Mouse (Mus musculus) MEL (cell line): Measurements from ENCODE around the gene Chrng. TPM values are rescaled to one million over a fixed set of nuclear protein-coding genes. Genes with fewer than 3 reads are reported as not detected.

Source experiments
- DNase-seq: peaks from one replicate; pipeline ENCODE4 v3.0.0; 2011; ENCODE audit warnings: low read depth, low spot score
- H3K27ac ChIP-seq: 2 replicates; pipeline ENCODE4 v1.5.1; 2012; ENCODE audit warnings: low read depth, mild to moderate bottlenecking, control low read depth, low read length, moderate library complexity; ENCODE audit not compliant: control insufficient read depth
- H3K27me3 ChIP-seq, 2 experiments: fragments of 150-350 bp in 1 of 2; sonication (generic) in 1 of 2; 2 replicates each; pipeline ENCODE4 v1.6.1; 2012; ENCODE audit warnings: low read length in 2 of 2, mild to moderate bottlenecking in 2 of 2, improper control_type of control experiment in 1 of 2, moderate library complexity in 1 of 2; ENCODE audit not compliant: insufficient read depth in 2 of 2, control insufficient read depth in 1 of 2
- H3K36me3 ChIP-seq, 2 experiments: 2 replicates each; pipeline ENCODE4 v1.6.1; 2012 to 2014; ENCODE audit warnings: low read length in 2 of 2, improper control_type of control experiment in 1 of 2, inconsistent platforms in 1 of 2, mild to moderate bottlenecking in 1 of 2; ENCODE audit not compliant: insufficient read depth in 2 of 2, control insufficient read depth in 1 of 2
- H3K4me1 ChIP-seq, 2 experiments: fragments of 150-350 bp in 1 of 2; sonication (generic) in 1 of 2; 2 replicates each; pipeline ENCODE4 v1.6.1; 2012; ENCODE audit warnings: low read length in 2 of 2, improper control_type of control experiment in 1 of 2, mild to moderate bottlenecking in 1 of 2; ENCODE audit not compliant: insufficient read depth in 2 of 2, control insufficient read depth in 1 of 2
- H3K4me3 ChIP-seq, 2 experiments: fragments of 150-350 bp in 1 of 2; sonication (generic) in 1 of 2; 2 replicates each; pipeline ENCODE4 v1.5.1; 2012; ENCODE audit warnings: low read depth in 2 of 2, low read length in 2 of 2, mild to moderate bottlenecking in 2 of 2, moderate library complexity in 2 of 2, control low read depth in 1 of 2, improper control_type of control experiment in 1 of 2; ENCODE audit not compliant: control insufficient read depth in 1 of 2, insufficient read depth in 1 of 2
- H3K79me2 ChIP-seq: 2 replicates; pipeline ENCODE4 v1.6.1; 2012; ENCODE audit warnings: mild to moderate bottlenecking, low read length, moderate library complexity; ENCODE audit not compliant: control insufficient read depth, poor library complexity, insufficient read depth
- H3K9ac ChIP-seq: 2 replicates; pipeline ENCODE4 v1.6.1; 2012; ENCODE audit warnings: low read depth, mild to moderate bottlenecking, control low read depth, low read length, moderate library complexity; ENCODE audit not compliant: control insufficient read depth, poor library complexity, severe bottlenecking
- H3K9me3 ChIP-seq: fragments of 150-350 bp; sonication (generic); replicated peaks from 2 replicates; pipeline ENCODE4 v1.6.1; 2012; ENCODE audit warnings: mild to moderate bottlenecking, low read length, improper control_type of control experiment, moderate library complexity; ENCODE audit not compliant: insufficient read depth
- BHLHE40 ChIP-seq: IDR thresholded peaks from 2 replicates; pipeline ENCODE4 v1.6.1; 2012; ENCODE audit warnings: low read depth, mild to moderate bottlenecking, inconsistent platforms, low read length, improper control_type of control experiment, borderline replicate concordance
- CHD1 ChIP-seq: IDR thresholded peaks from 2 replicates; pipeline ENCODE4 v1.6.1; 2012; ENCODE audit warnings: low read depth, mild to moderate bottlenecking, inconsistent platforms, low read length, improper control_type of control experiment
- CTCF ChIP-seq, 3 experiments: IDR thresholded peaks in 2 of 3; conservative IDR thresholded peaks in 1 of 3; 2 replicates each; pipeline ENCODE4 v1.5.1; 2011 to 2012; ENCODE audit warnings: low read length in 3 of 3, low read depth in 2 of 3, mild to moderate bottlenecking in 2 of 3, improper control_type of control experiment in 1 of 3, inconsistent platforms in 1 of 3, mixed read lengths in 1 of 3, moderate library complexity in 1 of 3; ENCODE audit not compliant: control insufficient read depth in 1 of 3, insufficient read depth in 1 of 3, poor library complexity in 1 of 3, severe bottlenecking in 1 of 3
- E2F4 ChIP-seq: IDR thresholded peaks from 2 replicates; pipeline ENCODE4 v1.6.1; 2011; ENCODE audit warnings: low read depth, low read length, improper control_type of control experiment, borderline replicate concordance
- ELF1 ChIP-seq: IDR thresholded peaks from 2 replicates; pipeline ENCODE4 v1.6.1; 2014; ENCODE audit warnings: low read depth, mild to moderate bottlenecking, inconsistent platforms, low read length, improper control_type of control experiment, moderate library complexity
- EP300 ChIP-seq, 2 experiments: IDR thresholded peaks; 2 replicates each; pipeline ENCODE4 v1.6.1; 2011; ENCODE audit warnings: improper control_type of control experiment in 2 of 2, low read length in 2 of 2, low read depth in 1 of 2, mild to moderate bottlenecking in 1 of 2
- ETS1 ChIP-seq: IDR thresholded peaks from 2 replicates; pipeline ENCODE4 v1.6.1; 2012; ENCODE audit warnings: low read depth, mild to moderate bottlenecking, inconsistent platforms, low read length, improper control_type of control experiment, moderate library complexity
- GABPA ChIP-seq: IDR thresholded peaks from 2 replicates; pipeline ENCODE4 v1.6.1; 2012; ENCODE audit warnings: low read depth, mild to moderate bottlenecking, inconsistent platforms, low read length, improper control_type of control experiment, moderate library complexity
- GATA1 ChIP-seq: IDR thresholded peaks from 2 replicates; pipeline ENCODE4 v1.6.1; 2011; ENCODE audit warnings: low read depth, low read length, improper control_type of control experiment
- HCFC1 ChIP-seq: IDR thresholded peaks from 2 replicates; pipeline ENCODE4 v1.6.1; 2012; ENCODE audit warnings: low read depth, mild to moderate bottlenecking, inconsistent platforms, low read length, improper control_type of control experiment, moderate library complexity
- JUND ChIP-seq: IDR thresholded peaks from 2 replicates; pipeline ENCODE4 v1.6.1; 2011; ENCODE audit warnings: low read depth, mild to moderate bottlenecking, improper control_type of control experiment, low read length
- KAT2A ChIP-seq: conservative IDR thresholded peaks from 2 replicates; pipeline ENCODE4 v1.6.1; 2012; ENCODE audit warnings: low read depth, low read length, improper control_type of control experiment, inconsistent platforms
- MAFK ChIP-seq: IDR thresholded peaks from 2 replicates; pipeline ENCODE4 v1.6.1; 2011; ENCODE audit warnings: low read depth, mild to moderate bottlenecking, low read length, improper control_type of control experiment, borderline replicate concordance
- MAX ChIP-seq: IDR thresholded peaks from 2 replicates; pipeline ENCODE4 v1.6.1; 2011; ENCODE audit warnings: low read length, improper control_type of control experiment
- MAZ ChIP-seq: IDR thresholded peaks from 2 replicates; pipeline ENCODE4 v1.6.1; 2012; ENCODE audit warnings: low read depth, mild to moderate bottlenecking, inconsistent platforms, low read length, improper control_type of control experiment
- MEF2A ChIP-seq: IDR thresholded peaks from 2 replicates; pipeline ENCODE4 v1.6.1; 2014; ENCODE audit warnings: low read depth, mild to moderate bottlenecking, inconsistent platforms, low read length, improper control_type of control experiment; ENCODE audit not compliant: poor library complexity, insufficient replicate concordance, severe bottlenecking; ENCODE audit errors: extremely low read depth
- MXI1 ChIP-seq: IDR thresholded peaks from 2 replicates; pipeline ENCODE4 v1.6.1; 2011; ENCODE audit warnings: mild to moderate bottlenecking, low read depth, low read length, improper control_type of control experiment
- MYB ChIP-seq: IDR thresholded peaks from 2 replicates; pipeline ENCODE4 v1.6.1; 2011; ENCODE audit warnings: mild to moderate bottlenecking, low read depth, low read length, improper control_type of control experiment
- MYC ChIP-seq: IDR thresholded peaks from 2 replicates; pipeline ENCODE4 v1.6.1; 2011; ENCODE audit warnings: low read depth, mild to moderate bottlenecking, low read length, improper control_type of control experiment, moderate library complexity
- NELFE ChIP-seq: IDR thresholded peaks from 2 replicates; pipeline ENCODE4 v1.6.1; 2011; ENCODE audit warnings: low read depth, low read length, improper control_type of control experiment
- NRF1 ChIP-seq: IDR thresholded peaks from 2 replicates; pipeline ENCODE4 v1.6.1; 2014; ENCODE audit warnings: low read depth, mild to moderate bottlenecking, inconsistent platforms, low read length, improper control_type of control experiment, moderate library complexity; ENCODE audit not compliant: poor library complexity, insufficient read depth, severe bottlenecking
- POLR2A ChIP-seq, 2 experiments: IDR thresholded peaks; 2 replicates each; pipeline ENCODE4 v1.6.1; 2011 to 2012; ENCODE audit warnings: low read length in 2 of 2, mild to moderate bottlenecking in 2 of 2, control low read depth in 1 of 2, improper control_type of control experiment in 1 of 2, low read depth in 1 of 2, moderate library complexity in 1 of 2; ENCODE audit not compliant: control insufficient read depth in 1 of 2, insufficient read depth in 1 of 2, poor library complexity in 1 of 2
- POLR2AphosphoS5 ChIP-seq: IDR thresholded peaks from 2 replicates; pipeline ENCODE4 v1.6.1; 2012; ENCODE audit warnings: low read depth, borderline replicate concordance, mild to moderate bottlenecking, inconsistent platforms, low read length, moderate library complexity, mixed read lengths
- RCOR1 ChIP-seq: IDR thresholded peaks from 2 replicates; pipeline ENCODE4 v1.6.1; 2012; ENCODE audit warnings: low read depth, mild to moderate bottlenecking, inconsistent platforms, low read length, improper control_type of control experiment
- SIN3A ChIP-seq: IDR thresholded peaks from 2 replicates; pipeline ENCODE4 v1.6.1; 2012; ENCODE audit warnings: low read length, improper control_type of control experiment, inconsistent platforms
- TAL1 ChIP-seq: IDR thresholded peaks from 2 replicates; pipeline ENCODE4 v1.6.1; 2012; ENCODE audit warnings: mild to moderate bottlenecking, inconsistent platforms, low read length, moderate library complexity, mixed read lengths
- TBP ChIP-seq: IDR thresholded peaks from 2 replicates; pipeline ENCODE4 v1.8.0; 2011; ENCODE audit warnings: low read depth, low read length, improper control_type of control experiment
- TCF12 ChIP-seq: IDR thresholded peaks from 2 replicates; pipeline ENCODE4 v1.6.1; 2014; ENCODE audit warnings: low read depth, mild to moderate bottlenecking, inconsistent platforms, low read length, improper control_type of control experiment, moderate library complexity
- ZC3H11A ChIP-seq: IDR thresholded peaks from 2 replicates; pipeline ENCODE4 v1.6.1; 2012; ENCODE audit warnings: low read depth, mild to moderate bottlenecking, inconsistent platforms, low read length, improper control_type of control experiment
- ZKSCAN1 ChIP-seq: IDR thresholded peaks from 2 replicates; pipeline ENCODE4 v1.6.1; 2012; ENCODE audit warnings: low read depth, mild to moderate bottlenecking, inconsistent platforms, low read length, improper control_type of control experiment, moderate library complexity
- ZMIZ1 ChIP-seq: IDR thresholded peaks from 2 replicates; pipeline ENCODE4 v1.6.1; 2012; ENCODE audit warnings: low read depth, mild to moderate bottlenecking, inconsistent platforms, low read length, improper control_type of control experiment, moderate library complexity
- ZNF384 ChIP-seq: IDR thresholded peaks from 2 replicates; pipeline ENCODE4 v1.6.1; 2012; ENCODE audit warnings: low read depth, mild to moderate bottlenecking, inconsistent platforms, low read length, improper control_type of control experiment
- polyA plus RNA-seq, 2 experiments: library from polyadenylated mRNA; stranded (reverse) in 1 of 2; unstranded in 1 of 2; fragments of >175 nt in 1 of 2; fragments of >200 nt in 1 of 2; gene quantifications; 2 replicates each; pipeline versions ENCODE4 v1.2.1 to v1.2.4; 2012; ENCODE audit warnings: low replicate concordance in 2 of 2, low read depth in 1 of 2; ENCODE audit not compliant: insufficient read length in 2 of 2, insufficient read depth in 1 of 2, missing spikeins in 1 of 2
- total RNA-seq: library from RNA; depleted of rRNA; stranded (reverse); fragments of 300-350 nt; gene quantifications from 2 replicates; pipeline ENCODE4 v1.2.3, GENCODE M21; 2012

The Chrng gene
- total and polyA plus RNA-seq, 3 experiments = not detected

GRCm38 (mm10) chr1:87175852-87176292 lies 28.6 kb upstream of the Chrng start:
- H3K27ac ChIP-seq = no peak overlapping the region
- H3K27me3 ChIP-seq = no peaks in the 10 kb centered on the region
- H3K9ac ChIP-seq = no peak overlapping the region
- H3K9me3 ChIP-seq = no peaks in the 10 kb centered on the region
- no peak for TF ChIP-seq MAFK
- no peak for TF ChIP-seq RCOR1
- no peak for TF ChIP-seq ZMIZ1
- TF ChIP-seq MAZ = peak; percentile 62; the same call in 1 of the 2 replicates
- no peak for TF ChIP-seq MYB
- TF ChIP-seq GATA1 = no peak
- no peak for TF ChIP-seq NELFE
- TF ChIP-seq SIN3A = no peak
- no peak for TF ChIP-seq MEF2A
- TF ChIP-seq BHLHE40 = no peak
- no peak for TF ChIP-seq TBP
- no peak for TF ChIP-seq TAL1
- TF ChIP-seq ELF1 = peak; percentile 68; the same call in 1 of the 2 replicates
- no peak for TF ChIP-seq POLR2AphosphoS5
- TF ChIP-seq ETS1 = 0 out of 2 replicates have a peak, but pooled peaks have one; percentile 14
- TF ChIP-seq MAX = no peak
- TF ChIP-seq CTCF (IDR thresholded peaks at IDR 0.05 in 2 of 3, conservative IDR thresholded peaks at IDR 0.05 in 1 of 3; ENCODE audit: control insufficient read depth in 1 of 3, insufficient read depth in 1 of 3, low read depth in 2 of 3, low read length in 3 of 3, poor library complexity in 1 of 3, severe bottlenecking in 1 of 3) = peak; percentile 36 to 50 (median 46)
- no peak for TF ChIP-seq ZC3H11A
- TF ChIP-seq HCFC1 = no peak
- TF ChIP-seq ZNF384 = no peak
- peaks cover 0 to 8% of the 10 kb centered on the region in 2 experiments; a peak in 2 of 4 replicates for H3K36me3 ChIP-seq
- H3K79me2 ChIP-seq = no peaks in the 10 kb centered on the region
- H3K4me1 ChIP-seq = peaks cover 2 to 11% of the 10 kb centered on the region in 2 experiments; a peak in 3 of 4 replicates
- DNase-seq = peak; percentile 76
- no peak overlapping the region for H3K4me3 ChIP-seq

- Histone ChIP-seq H3K27ac (peak overlapping the region; percentile 60), H3K79me2 (no peaks in the 10 kb centered on the region), H3K27me3 (no peaks in the 10 kb centered on the region), H3K9ac (peak overlapping the region; percentile 16; the same call in 1 of the 2 replicates), H3K36me3 (peaks cover 0 to 15% of the 10 kb centered on the region in 2 experiments; a peak in 2 of 4 replicates), H3K4me1 (peaks cover 2 to 21% of the 10 kb centered on the region in 2 experiments; a peak in 3 of 4 replicates), H3K4me3 (no peak overlapping the region), H3K9me3 (no peaks in the 10 kb centered on the region)
- DNase-seq = peak; percentile 77
- no peak for TF ChIP-seq ZKSCAN1
- no peak for TF ChIP-seq ZC3H11A
- TF ChIP-seq EP300 (IDR thresholded peaks at IDR 0.05; ENCODE audit: low read depth in 1 of 2, low read length in 2 of 2) = no peak; a peak in 1 of 4 replicates
- TF ChIP-seq NRF1 = no peak
- no peak for TF ChIP-seq ZNF384
- no peak for TF ChIP-seq GABPA
- TF ChIP-seq KAT2A = no peak
- TF ChIP-seq POLR2A (IDR thresholded peaks at IDR 0.05; ENCODE audit: control insufficient read depth in 1 of 2, insufficient read depth in 1 of 2, low read depth in 1 of 2, low read length in 2 of 2, poor library complexity in 1 of 2) = no peak
- TF ChIP-seq MXI1 = no peak
- peak; percentile 79 for TF ChIP-seq JUND
- no peak for TF ChIP-seq MAZ
- no peak for TF ChIP-seq CHD1
- no peak for TF ChIP-seq TCF12
- TF ChIP-seq CTCF (IDR thresholded peaks at IDR 0.05 in 2 of 3, conservative IDR thresholded peaks at IDR 0.05 in 1 of 3; ENCODE audit: control insufficient read depth in 1 of 3, insufficient read depth in 1 of 3, low read depth in 2 of 3, low read length in 3 of 3, poor library complexity in 1 of 3, severe bottlenecking in 1 of 3) = no peak
- TF ChIP-seq NELFE = no peak
- TF ChIP-seq RCOR1 = 0 out of 2 replicates have a peak, but pooled peaks have one; percentile 11
- no peak for TF ChIP-seq HCFC1
- TF ChIP-seq GATA1 = no peak
- TF ChIP-seq E2F4 = no peak
- TF ChIP-seq MYC = no peak
These were observed 23.6 kb upstream of the Chrng start for GRCm38 (mm10) chr1:87180896-87181295.
